Mouse (Mus musculus) liver, embryonic 16.5 days (tissue): ENCODE results near the gene Ptprj. TPM values are rescaled to one million over a fixed set of nuclear protein-coding genes. Genes with fewer than 3 reads are reported as not detected.

Source experiments
- ATAC-seq: fragments of 200-750 bp; cut with Nextera tagmentation; 2 replicates; pipeline ENCODE4 v1.8.0; 2017; ENCODE audit warnings: low read depth, mild to moderate bottlenecking, moderate number of reproducible peaks, moderate library complexity
- H3K27ac ChIP-seq: fragments of 300-500 bp; sonication (generic); 2 replicates; pipeline ENCODE4 v1.5.1; 2014; ENCODE audit warnings: mild to moderate bottlenecking, low read length
- H3K27me3 ChIP-seq: fragments of 300-500 bp; sonication (generic); 2 replicates; pipeline ENCODE4 v1.6.1; 2014; ENCODE audit warnings: low read depth, low read length, mixed read lengths; ENCODE audit not compliant: control insufficient read depth, insufficient read depth
- H3K36me3 ChIP-seq: fragments of 300-500 bp; sonication (generic); 2 replicates; pipeline ENCODE4 v1.6.1; 2014; ENCODE audit warnings: mild to moderate bottlenecking; ENCODE audit not compliant: control insufficient read depth, insufficient read depth
- H3K4me1 ChIP-seq: fragments of 300-500 bp; sonication (generic); 2 replicates; pipeline ENCODE4 v1.6.1; 2014; ENCODE audit warnings: low read depth, low read length, mixed read lengths; ENCODE audit not compliant: control insufficient read depth
- H3K4me2 ChIP-seq: fragments of 300-500 bp; sonication (generic); 2 replicates; pipeline ENCODE4 v1.6.1; 2014; ENCODE audit warnings: low read depth, low read length, mixed read lengths
- H3K4me3 ChIP-seq: fragments of 300-500 bp; sonication (generic); 2 replicates; pipeline ENCODE4 v1.5.1; 2014; ENCODE audit warnings: low read depth, mild to moderate bottlenecking, low read length
- H3K9ac ChIP-seq: fragments of 300-500 bp; sonication (generic); 2 replicates; pipeline ENCODE4 v1.6.1; 2014; ENCODE audit warnings: low read depth, low read length
- H3K9me3 ChIP-seq: fragments of 300-500 bp; sonication (generic); replicated peaks from 2 replicates; pipeline ENCODE4 v1.6.1; 2016; ENCODE audit warnings: low read length; ENCODE audit not compliant: control insufficient read depth
- WGBS: fragments of 180-500 bp; shearing (Covaris S2); extraction: QIAGEN DNeasy Blood & Tissue Kit; methylation state at CpG from one replicate; pipeline ENCODE4 v1.1.7; 2014; ENCODE audit not compliant: insufficient replicate concordance; 5-methylcytosine and 5-hydroxymethylcytosine counted together
- polyA plus RNA-seq: library from polyadenylated mRNA; unstranded; fragments of >200 nt; fragmentation: Nextera tagmentation; extraction: Ambion mirVana; gene quantifications from 2 replicates; pipeline ENCODE4 v1.2.1, GENCODE M21; 2015

Ptprj gene
- polyA plus RNA-seq, 1 experiment from 2014 or later = 2.1 TPM

- 33% methylated on average over 2 of the region's 2 CpGs for WGBS
- Histone ChIP-seq H3K9me3 (no peaks in the 10 kb centered on the region), H3K27me3 (no peaks in the 10 kb centered on the region), H3K9ac (no peak overlapping the region), H3K4me2 (peak overlapping the region; percentile 58), H3K36me3 (no peaks in the 10 kb centered on the region), H3K4me1 (peaks cover 82% of the 10 kb centered on the region), H3K4me3 (no peak overlapping the region), H3K27ac (peak overlapping the region; percentile 99)
- ATAC-seq = no peak
These were observed 21.3 kb downstream of the Ptprj start for GRCm38 (mm10) chr2:90559015-90559687.

GRCm38 (mm10) chr2:90558361-90558760 is 22.1 kb downstream of the Ptprj start:
- WGBS = 83% methylated on average over 11 of the region's 11 CpGs
- H3K4me3 ChIP-seq = no peak overlapping the region
- no peaks in the 10 kb centered on the region for H3K36me3 ChIP-seq
- H3K9ac ChIP-seq = no peak overlapping the region
- H3K9me3 ChIP-seq = no peaks in the 10 kb centered on the region
- ATAC-seq = no peak
- no peak overlapping the region for H3K4me2 ChIP-seq
- H3K27ac ChIP-seq = peak overlapping the region; percentile 99
- H3K27me3 ChIP-seq = no peaks in the 10 kb centered on the region
- peaks cover 85% of the 10 kb centered on the region for H3K4me1 ChIP-seq

GRCm38 (mm10) chr2:90557913-90558312 is 22.5 kb downstream of the Ptprj start:
- Histone ChIP-seq H3K9ac (no peak overlapping the region), H3K9me3 (no peaks in the 10 kb centered on the region), H3K4me1 (peaks cover 84% of the 10 kb centered on the region), H3K4me2 (no peak overlapping the region), H3K27me3 (no peaks in the 10 kb centered on the region), H3K36me3 (no peaks in the 10 kb centered on the region), H3K4me3 (no peak overlapping the region), H3K27ac (peak overlapping the region; percentile 99)
- ATAC-seq = no peak
- 52% methylated on average over 3 of the region's 3 CpGs for WGBS

- Histone ChIP-seq H3K9ac (no peak overlapping the region), H3K4me1 (peaks cover 67% of the 10 kb centered on the region), H3K27me3 (no peaks in the 10 kb centered on the region), H3K4me3 (no peak overlapping the region), H3K27ac (peak overlapping the region; percentile 16), H3K9me3 (no peaks in the 10 kb centered on the region), H3K36me3 (no peaks in the 10 kb centered on the region), H3K4me2 (no peak overlapping the region)
- ATAC-seq = no peak
- WGBS = 39% methylated on average over 5 of the region's 5 CpGs
These were observed 24.7 kb downstream of the Ptprj start for GRCm38 (mm10) chr2:90555744-90556143.

GRCm38 (mm10) chr2:90554806-90555205 is 25.6 kb downstream of the Ptprj start:
- Histone ChIP-seq H3K27ac (peak overlapping the region; percentile 60), H3K4me1 (peaks cover 62% of the 10 kb centered on the region), H3K9me3 (no peaks in the 10 kb centered on the region), H3K9ac (no peak overlapping the region), H3K4me2 (no peak overlapping the region), H3K27me3 (no peaks in the 10 kb centered on the region), H3K36me3 (no peaks in the 10 kb centered on the region), H3K4me3 (no peak overlapping the region)
- WGBS = 80% methylated on average over 4 of the region's 4 CpGs
- ATAC-seq = no peak

GRCm38 (mm10) chr2:90553861-90554260 is 26.6 kb downstream of the Ptprj start:
- WGBS = 45% methylated on average over 4 of the region's 4 CpGs
- H3K4me1 ChIP-seq = peaks cover 56% of the 10 kb centered on the region
- H3K27me3 ChIP-seq = no peaks in the 10 kb centered on the region
- no peaks in the 10 kb centered on the region for H3K9me3 ChIP-seq
- no peak overlapping the region for H3K4me3 ChIP-seq
- no peaks in the 10 kb centered on the region for H3K36me3 ChIP-seq
- peak overlapping the region; percentile 31 for H3K27ac ChIP-seq
- no peak overlapping the region for H3K9ac ChIP-seq
- peak; percentile 79 for ATAC-seq
- H3K4me2 ChIP-seq = no peak overlapping the region

GRCm38 (mm10) chr2:90550656-90551055 is 29.8 kb downstream of the Ptprj start:
- Histone ChIP-seq H3K27ac (no peak overlapping the region), H3K4me2 (no peak overlapping the region), H3K4me1 (peaks cover 32% of the 10 kb centered on the region), H3K27me3 (no peaks in the 10 kb centered on the region), H3K36me3 (no peaks in the 10 kb centered on the region), H3K9ac (no peak overlapping the region), H3K4me3 (no peak overlapping the region), H3K9me3 (no peaks in the 10 kb centered on the region)
- 62% methylated on average over 6 of the region's 6 CpGs for WGBS
- no peak for ATAC-seq

GRCm38 (mm10) chr2:90548541-90548940 is 31.9 kb downstream of the Ptprj start:
- H3K4me1 ChIP-seq = peaks cover 12% of the 10 kb centered on the region
- H3K4me3 ChIP-seq = no peak overlapping the region
- no peak overlapping the region for H3K4me2 ChIP-seq
- H3K27ac ChIP-seq = no peak overlapping the region
- ATAC-seq = no peak
- no peaks in the 10 kb centered on the region for H3K9me3 ChIP-seq
- H3K9ac ChIP-seq = no peak overlapping the region
- H3K27me3 ChIP-seq = no peaks in the 10 kb centered on the region
- 66% methylated on average over 5 of the region's 5 CpGs for WGBS
- no peaks in the 10 kb centered on the region for H3K36me3 ChIP-seq

GRCm38 (mm10) chr2:90547144-90547609 is 33.3 kb downstream of the Ptprj start:
- no peak overlapping the region for H3K9ac ChIP-seq
- no peaks in the 10 kb centered on the region for H3K36me3 ChIP-seq
- H3K4me3 ChIP-seq = no peak overlapping the region
- H3K27ac ChIP-seq = no peak overlapping the region
- H3K27me3 ChIP-seq = no peaks in the 10 kb centered on the region
- peaks cover 10% of the 10 kb centered on the region; the same call in 1 of the 2 replicates for H3K4me1 ChIP-seq
- no peak overlapping the region for H3K4me2 ChIP-seq
- WGBS = 72% methylated on average over 5 of the region's 5 CpGs
- no peak for ATAC-seq
- no peaks in the 10 kb centered on the region for H3K9me3 ChIP-seq
